Mouse (Mus musculus) limb, embryonic 10.5 days (tissue): ENCODE results near the gene Cib4. TPM values are rescaled to one million over a fixed set of nuclear protein-coding genes. Genes with fewer than 3 reads are reported as not detected.
A peak's percentile ranks its signal among the peaks of the same experiment; 100 is the strongest.

Experiments
- DNase-seq: peaks from one replicate; pipeline ENCODE4 v3.0.0-alpha.2; 2017; ENCODE audit warnings: low spot score
- H3K27ac ChIP-seq: fragments of 300-500 bp; sonication (generic); 2 replicates; pipeline ENCODE4 v1.5.1; 2016; ENCODE audit warnings: mild to moderate bottlenecking
- H3K27me3 ChIP-seq: fragments of 300-500 bp; sonication (generic); 2 replicates; pipeline ENCODE4 v1.6.1; 2016; ENCODE audit warnings: low read depth, mild to moderate bottlenecking; ENCODE audit not compliant: poor library complexity, severe bottlenecking
- H3K36me3 ChIP-seq: fragments of 300-500 bp; sonication (generic); 2 replicates; pipeline ENCODE4 v1.6.1; 2016; ENCODE audit warnings: mild to moderate bottlenecking, moderate library complexity
- H3K4me1 ChIP-seq: fragments of 300-500 bp; sonication (generic); 2 replicates; pipeline ENCODE4 v1.6.1; 2016
- H3K4me3 ChIP-seq: fragments of 300-500 bp; sonication (generic); 2 replicates; pipeline ENCODE4 v1.5.1; 2016; ENCODE audit warnings: mild to moderate bottlenecking, moderate library complexity
- H3K9me3 ChIP-seq: fragments of 300-500 bp; sonication (generic); replicated peaks from 2 replicates; pipeline ENCODE4 v1.6.1; 2016; ENCODE audit warnings: mild to moderate bottlenecking
- WGBS: fragments of 180-500 bp; shearing (Covaris S2); methylation state at CpG from one replicate; pipeline ENCODE4 v1.1.7; 2016; 5-methylcytosine and 5-hydroxymethylcytosine counted together
- polyA plus RNA-seq: library from polyadenylated mRNA; unstranded; fragments of >200 nt; fragmentation: Nextera tagmentation; extraction: Ambion mirVana; gene quantifications from 2 replicates; pipeline ENCODE4 v1.2.1, GENCODE M21; 2016

Gene Cib4
- polyA plus RNA-seq, 1 experiment from 2014 or later = not detected

DNA sequence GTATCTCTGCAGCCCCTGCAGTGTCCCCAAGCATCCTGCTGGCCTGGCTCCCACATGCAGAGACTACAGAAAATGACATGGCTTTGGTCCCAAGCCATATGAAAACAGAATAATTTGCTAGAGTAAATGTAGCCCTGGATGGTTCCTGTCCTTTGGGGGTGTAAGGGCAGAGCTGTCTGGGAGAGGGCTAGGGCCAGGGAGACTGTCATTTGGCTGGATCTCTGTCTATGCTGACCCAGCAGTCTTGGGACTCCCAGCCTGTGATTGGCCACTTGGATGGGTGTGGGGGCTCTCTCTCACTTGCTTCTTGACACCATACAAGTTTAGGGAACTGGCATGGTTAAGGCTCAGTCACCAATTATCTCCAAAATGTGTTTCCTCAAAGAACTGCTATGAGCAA is 55.4 kb downstream of the Cib4 start:
- no peaks in the 10 kb centered on the region for H3K9me3 ChIP-seq
- H3K27ac ChIP-seq = no peak overlapping the region
- no peak overlapping the region for H3K4me3 ChIP-seq
- no peaks in the 10 kb centered on the region for H3K27me3 ChIP-seq
- 0 out of 2 replicates have a peak, but pooled peaks cover 3% of the 10 kb centered on the region for H3K4me1 ChIP-seq
- no peaks in the 10 kb centered on the region for H3K36me3 ChIP-seq
- no peak for DNase-seq

DNA sequence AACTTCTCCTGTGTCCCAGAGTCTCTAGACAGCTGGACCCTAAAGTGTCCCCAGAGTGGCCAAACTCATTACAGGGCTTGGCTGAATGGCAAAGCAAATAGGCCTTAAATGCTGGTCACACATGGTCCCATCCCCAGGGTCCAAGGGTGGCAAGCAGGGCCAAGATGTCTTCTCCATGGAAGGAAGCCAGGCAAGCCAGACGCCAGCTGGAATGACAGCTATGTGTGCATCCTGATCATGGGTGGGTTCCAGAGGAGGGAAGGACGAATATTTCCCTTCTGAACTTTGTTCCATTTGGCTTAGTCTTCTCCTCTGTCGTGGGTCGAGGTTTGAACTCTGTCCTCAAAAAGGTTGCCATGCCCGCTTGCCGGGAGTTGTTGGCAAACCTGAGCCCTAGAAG is 60.5 kb downstream of the Cib4 start:
- Histone ChIP-seq H3K4me1 (peaks cover 4% of the 10 kb centered on the region), H3K27me3 (no peaks in the 10 kb centered on the region), H3K27ac (no peak overlapping the region), H3K4me3 (no peak overlapping the region), H3K9me3 (no peaks in the 10 kb centered on the region), H3K36me3 (no peaks in the 10 kb centered on the region)
- WGBS = 92% methylated on average over 6 of the region's 6 CpGs
- DNase-seq = no peak

DNA sequence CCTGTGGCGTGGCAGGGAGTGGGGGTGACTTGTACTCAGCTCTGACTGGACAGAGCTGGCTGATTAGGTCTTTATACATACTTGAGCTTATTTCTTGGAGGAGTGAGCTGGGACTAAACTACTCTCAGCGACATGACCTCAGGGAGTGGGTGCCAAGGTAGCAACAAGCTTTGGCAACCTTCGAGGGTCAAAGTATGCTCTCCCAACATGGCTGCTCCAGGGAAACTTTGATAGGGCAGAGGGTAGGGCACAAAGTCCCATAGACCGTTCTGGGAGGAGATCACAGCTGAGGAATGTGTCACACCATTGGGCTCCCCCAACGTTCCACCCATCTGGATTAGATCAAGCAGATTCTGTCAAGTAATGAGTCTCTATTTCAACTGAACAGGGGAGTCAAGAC is 61.0 kb downstream of the Cib4 start:
- Histone ChIP-seq H3K36me3 (no peaks in the 10 kb centered on the region), H3K4me1 (peaks cover 4% of the 10 kb centered on the region), H3K9me3 (no peaks in the 10 kb centered on the region), H3K27ac (no peak overlapping the region), H3K27me3 (no peaks in the 10 kb centered on the region), H3K4me3 (no peak overlapping the region)
- DNase-seq = no peak
- 79% methylated on average over 5 of the region's 5 CpGs for WGBS

- no peak for DNase-seq
- no peak overlapping the region for H3K27ac ChIP-seq
- H3K36me3 ChIP-seq = no peaks in the 10 kb centered on the region
- H3K27me3 ChIP-seq = no peaks in the 10 kb centered on the region
- WGBS = 85% methylated on average over 8 of the region's 8 CpGs
- H3K4me3 ChIP-seq = no peak overlapping the region
- H3K9me3 ChIP-seq = no peaks in the 10 kb centered on the region
- peaks cover 4% of the 10 kb centered on the region for H3K4me1 ChIP-seq
These were observed 62.1 kb downstream of the Cib4 start for GRCm38 (mm10) chr5:30483533-30483932.

- Histone ChIP-seq H3K27ac (0 out of 2 replicates have a peak overlapping the region, but pooled peaks have one; percentile 4), H3K36me3 (no peaks in the 10 kb centered on the region), H3K4me1 (peaks cover 4% of the 10 kb centered on the region), H3K27me3 (no peaks in the 10 kb centered on the region), H3K9me3 (no peaks in the 10 kb centered on the region), H3K4me3 (no peak overlapping the region)
- WGBS = 18% methylated on average over 5 of the region's 5 CpGs
- peak; percentile 84 for DNase-seq
These were observed 63.3 kb downstream of the Cib4 start for GRCm38 (mm10) chr5:30482319-30482718.

DNA sequence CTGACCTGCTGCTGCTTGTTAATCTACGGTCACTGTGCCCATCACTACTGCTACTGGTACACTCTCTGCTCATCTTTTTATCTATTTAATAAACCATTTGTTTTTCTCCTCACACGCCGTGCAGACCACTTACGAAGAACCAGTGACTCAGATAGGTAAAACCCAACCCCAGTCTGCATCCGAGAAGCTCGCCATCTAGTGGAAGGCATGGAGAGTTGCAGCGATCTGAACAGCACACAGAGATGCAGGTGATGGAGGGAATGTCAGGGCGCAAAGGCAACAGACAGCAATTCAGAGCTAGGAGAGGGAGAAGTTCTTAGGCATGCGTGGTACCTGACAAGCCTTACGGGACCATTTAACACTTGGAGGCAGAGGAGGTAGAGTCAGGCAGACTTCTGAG is 69.1 kb downstream of the Cib4 start:
- 42% methylated on average over 10 of the region's 10 CpGs for WGBS
- H3K4me3 ChIP-seq = no peak overlapping the region
- H3K9me3 ChIP-seq = no peaks in the 10 kb centered on the region

GRCm38 (mm10) chr5:30472148-30472547 is 73.5 kb downstream of the Cib4 start:
- Histone ChIP-seq H3K9me3 (no peaks in the 10 kb centered on the region), H3K4me1 (peaks cover 8% of the 10 kb centered on the region; the same call in 1 of the 2 replicates), H3K27me3 (peaks cover 10% of the 10 kb centered on the region), H3K36me3 (no peaks in the 10 kb centered on the region), H3K27ac (no peak overlapping the region), H3K4me3 (no peak overlapping the region)
- WGBS = 73% methylated on average over 5 of the region's 5 CpGs
- no peak for DNase-seq

More for the DNA sequence above, 69.1 kb downstream of the Cib4 start:
- no peaks in the 10 kb centered on the region for H3K4me1 ChIP-seq
- H3K36me3 ChIP-seq = no peaks in the 10 kb centered on the region
- peak; percentile 55 for DNase-seq
- no peaks in the 10 kb centered on the region for H3K27me3 ChIP-seq
- H3K27ac ChIP-seq = no peak overlapping the region

- 0 out of 2 replicates have a peak overlapping the region, but pooled peaks have one; percentile 14 for H3K27ac ChIP-seq
- peaks cover 27% of the 10 kb centered on the region for H3K27me3 ChIP-seq
- no peak overlapping the region for H3K4me3 ChIP-seq
- no peaks in the 10 kb centered on the region for H3K9me3 ChIP-seq
- peaks cover 14% of the 10 kb centered on the region for H3K4me1 ChIP-seq
- no peak for DNase-seq
- WGBS = 52% methylated on average over 6 of the region's 6 CpGs
- no peaks in the 10 kb centered on the region for H3K36me3 ChIP-seq
These were observed 75.2 kb downstream of the Cib4 start for GRCm38 (mm10) chr5:30470454-30470853.

- Histone ChIP-seq H3K27ac (no peak overlapping the region), H3K9me3 (no peaks in the 10 kb centered on the region), H3K27me3 (peaks cover 64% of the 10 kb centered on the region)
These were observed 79.3 kb downstream of the Cib4 start for GRCm38 (mm10) chr5:30466315-30466714.

DNA sequence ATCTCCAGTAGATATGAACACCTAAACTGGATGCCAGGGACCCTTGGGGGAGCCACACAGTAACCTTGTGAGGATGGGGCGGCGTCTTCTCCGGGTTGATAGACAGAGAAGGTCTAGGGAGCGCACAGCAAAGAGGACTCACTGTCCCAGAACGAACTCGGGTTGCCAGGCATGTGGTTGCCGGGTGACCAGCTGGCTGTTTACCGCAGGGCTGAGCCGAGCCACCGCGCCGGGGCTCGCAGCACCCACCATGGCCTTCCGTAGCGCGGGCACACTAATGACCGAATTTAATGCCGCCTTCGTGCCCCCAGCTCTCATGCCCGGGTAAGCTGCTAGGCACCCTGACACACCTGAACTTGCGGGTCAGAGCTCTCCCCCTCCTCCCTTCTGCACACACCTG is 79.8 kb downstream of the Cib4 start, which contains the start of gene 1700001C02Rik:
TSS of gene 1700001C02Rik (plus strand) at position 187 of the 400 bp plus-strand sequence.
- H3K27ac ChIP-seq = 0 out of 2 replicates have a peak within 1 kb of the TSS, but pooled peaks have one; percentile 3
- peaks cover 65% of the 10 kb centered on the region for H3K27me3 ChIP-seq
- H3K4me1 ChIP-seq = peaks cover 24% of the 10 kb centered on the region
- H3K9me3 ChIP-seq = no peaks in the 10 kb centered on the region
- WGBS = 19% methylated on average over 21 of the region's 21 CpGs
- no peak for DNase-seq
- peak within 1 kb of the TSS; percentile 38 for H3K4me3 ChIP-seq
- no peaks in the 10 kb centered on the region for H3K36me3 ChIP-seq

More at GRCm38 (mm10) chr5:30466315-30466714, 79.3 kb downstream of the Cib4 start:
- DNase-seq = no peak
- peaks cover 23% of the 10 kb centered on the region for H3K4me1 ChIP-seq
- H3K4me3 ChIP-seq = peak overlapping the region; percentile 38
- WGBS = 39% methylated on average over 9 of the region's 9 CpGs
- no peaks in the 10 kb centered on the region for H3K36me3 ChIP-seq

- Histone ChIP-seq H3K36me3 (no peaks in the 10 kb centered on the region), H3K9me3 (no peaks in the 10 kb centered on the region), H3K27ac (no peak within 1 kb of the TSS), H3K27me3 (peaks cover 59% of the 10 kb centered on the region), H3K4me3 (no peak within 1 kb of the TSS), H3K4me1 (peaks cover 36% of the 10 kb centered on the region)
- WGBS = 45% methylated on average over 12 of the region's 12 CpGs
- DNase-seq = no peak
These were observed 83.8 kb downstream of the Cib4 start, which contains the start of gene Otof for GRCm38 (mm10) chr5:30461821-30462220. Gene Otof, minus strand, starts transcription at chr5:30461932.

GRCm38 (mm10) chr5:30460155-30460554 is 85.5 kb downstream of the Cib4 start:
- no peak overlapping the region for H3K4me3 ChIP-seq
- peaks cover 43% of the 10 kb centered on the region for H3K27me3 ChIP-seq
- WGBS = 40% methylated on average over 4 of the region's 4 CpGs
- no peaks in the 10 kb centered on the region for H3K9me3 ChIP-seq
- H3K4me1 ChIP-seq = peaks cover 30% of the 10 kb centered on the region
- no peaks in the 10 kb centered on the region for H3K36me3 ChIP-seq
- peak overlapping the region; percentile 69 for H3K27ac ChIP-seq
- no peak for DNase-seq

- Histone ChIP-seq H3K36me3 (no peaks in the 10 kb centered on the region), H3K4me3 (no peak overlapping the region), H3K27ac (no peak overlapping the region), H3K27me3 (peaks cover 8% of the 10 kb centered on the region; the same call in 1 of the 2 replicates), H3K9me3 (no peaks in the 10 kb centered on the region), H3K4me1 (peaks cover 21% of the 10 kb centered on the region)
- DNase-seq = no peak
- 63% methylated on average over 6 of the region's 6 CpGs for WGBS
These were observed 89.6 kb downstream of the Cib4 start for GRCm38 (mm10) chr5:30456056-30456455.
